Mouse (Mus musculus) cerebellum, adult 2 months (tissue): ENCODE data around the gene Usp36.

Experiments used
- CTCF ChIP-seq: fragments of 200-500 bp; IDR thresholded peaks from 2 replicates; pipeline ENCODE4 v1.5.1; 2011; ENCODE audit warnings: low read depth, mild to moderate bottlenecking, control low read depth, low read length, moderate library complexity, borderline replicate concordance; ENCODE audit not compliant: insufficient read depth
- POLR2A ChIP-seq: fragments of 200-500 bp; IDR thresholded peaks from 2 replicates; pipeline ENCODE4 v1.6.1; 2011; ENCODE audit warnings: low read length, control low read depth, borderline replicate concordance; ENCODE audit not compliant: insufficient read depth

- TF ChIP-seq CTCF (no peak), POLR2A (no peak)
Measured at GRCm38 (mm10) chr11:118225862-118226261, 64.2 kb downstream of the Usp36 start.
